Mouse (Mus musculus): ENCODE results near the gene Sfxn3.
A peak's percentile ranks its signal among the peaks of the same experiment; 100 is the strongest.

Gene Sfxn3

DNA sequence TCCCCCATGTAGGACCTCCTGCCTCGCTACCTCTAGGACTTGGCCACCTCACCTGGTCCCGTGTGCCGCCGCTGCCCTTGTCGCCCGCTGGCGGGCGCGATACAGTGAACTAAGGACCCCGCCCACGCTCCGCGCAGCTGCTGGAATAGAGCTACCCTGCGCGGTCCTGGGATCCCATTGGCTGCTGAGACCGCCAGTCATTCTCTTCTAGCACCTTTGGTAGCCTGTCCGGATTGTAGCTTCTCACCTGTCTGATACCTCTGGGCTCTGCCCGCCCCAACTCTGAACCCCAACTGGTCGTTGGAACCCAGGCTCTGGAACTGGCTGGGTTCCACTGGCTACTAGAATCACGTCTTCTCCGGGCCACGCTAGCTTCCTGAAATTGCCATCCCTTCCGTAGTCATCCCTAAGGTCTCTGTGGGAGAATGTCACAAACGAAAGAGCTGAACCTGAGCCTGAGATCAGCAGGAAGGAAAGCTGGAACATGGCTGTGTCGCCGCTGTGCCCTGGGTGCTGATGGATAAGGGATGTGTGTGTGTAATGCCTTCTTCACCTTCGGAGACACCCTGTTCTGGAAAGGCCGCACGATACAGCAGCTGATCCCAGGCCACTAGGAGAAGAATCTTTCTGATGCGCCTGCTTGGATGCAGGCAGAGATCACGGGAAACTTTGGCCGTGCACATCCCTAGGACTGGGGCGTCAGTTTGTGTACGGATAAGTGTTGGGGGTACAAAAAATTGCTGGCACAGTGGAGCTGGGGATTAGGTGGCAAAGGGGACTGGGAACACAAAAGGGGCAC, 581 bp upstream of the Sfxn3 start:
- DNase-seq (ENCODE audit: low read depth, low spot score), result peak; percentile 63

DNA sequence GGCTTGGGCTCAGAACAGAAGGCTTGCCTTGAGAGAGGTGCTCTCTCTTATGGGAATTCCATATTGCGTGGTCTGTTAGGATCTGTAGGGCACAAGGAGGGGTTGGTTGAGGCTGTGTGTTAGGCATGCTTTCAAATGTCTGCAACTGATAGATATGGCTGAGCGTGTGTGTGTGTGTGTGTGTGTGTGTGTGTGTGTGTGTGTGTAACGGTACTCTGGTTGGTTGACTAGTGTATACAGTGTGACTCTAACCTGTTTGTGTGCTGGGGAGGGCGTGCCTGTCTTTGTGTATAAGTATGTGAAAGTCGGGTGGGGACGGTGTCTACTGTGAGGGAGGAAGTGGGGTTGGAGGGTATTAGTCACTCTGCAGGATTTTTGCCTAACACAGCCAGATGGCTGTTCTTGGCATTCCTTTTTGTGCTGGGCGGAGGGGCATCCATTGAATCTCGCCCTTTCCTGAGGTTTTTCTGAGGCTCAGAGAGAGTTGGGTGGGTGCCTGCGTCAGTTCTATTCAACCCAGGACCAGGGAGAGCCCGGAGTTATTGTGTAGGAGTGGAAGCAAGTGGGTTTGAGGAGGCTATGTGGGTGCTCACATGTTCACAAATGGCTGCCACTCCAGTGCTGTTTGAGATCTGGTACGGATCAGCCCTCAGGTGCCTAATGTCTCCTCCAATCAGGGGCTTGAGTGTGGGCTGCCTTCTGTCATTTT, 786 bp downstream of the Sfxn3 start:
- no peak for DNase-seq (ENCODE audit: low read depth, low spot score)

DNA sequence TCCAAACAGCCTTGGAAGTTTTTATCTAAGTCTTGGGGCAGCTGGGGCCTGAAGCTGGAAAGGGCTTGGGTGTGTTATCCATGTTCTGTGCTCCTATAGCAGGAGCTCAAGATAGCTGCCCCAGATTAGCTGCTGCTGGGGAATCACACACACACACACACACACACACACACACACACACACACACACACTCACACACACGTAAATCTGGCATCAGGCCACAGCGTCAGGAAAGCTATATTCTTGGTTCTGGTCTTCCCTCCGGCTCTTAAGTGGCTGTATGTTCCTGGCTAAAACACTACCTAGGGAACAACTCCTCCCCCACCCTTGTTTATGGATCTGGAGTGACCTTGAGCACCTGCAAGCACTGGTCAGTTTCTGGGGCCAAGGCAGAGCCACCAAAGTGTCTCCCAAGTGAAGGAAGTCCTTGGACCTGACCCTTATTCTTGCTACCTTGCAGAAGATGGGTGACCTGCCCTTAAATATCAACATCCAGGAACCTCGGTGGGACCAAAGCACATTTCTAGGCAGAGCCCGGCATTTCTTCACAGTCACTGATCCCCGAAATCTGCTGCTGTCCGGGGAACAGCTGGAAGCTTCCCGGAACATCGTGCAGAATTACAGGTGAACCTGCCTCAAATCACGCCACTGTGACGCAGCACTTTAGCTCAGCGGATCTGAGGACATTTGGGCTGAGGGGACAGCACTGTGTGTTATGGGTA, 1.5 kb downstream of the Sfxn3 start:
- no peak for DNase-seq (ENCODE audit: low read depth, low spot score)

DNA sequence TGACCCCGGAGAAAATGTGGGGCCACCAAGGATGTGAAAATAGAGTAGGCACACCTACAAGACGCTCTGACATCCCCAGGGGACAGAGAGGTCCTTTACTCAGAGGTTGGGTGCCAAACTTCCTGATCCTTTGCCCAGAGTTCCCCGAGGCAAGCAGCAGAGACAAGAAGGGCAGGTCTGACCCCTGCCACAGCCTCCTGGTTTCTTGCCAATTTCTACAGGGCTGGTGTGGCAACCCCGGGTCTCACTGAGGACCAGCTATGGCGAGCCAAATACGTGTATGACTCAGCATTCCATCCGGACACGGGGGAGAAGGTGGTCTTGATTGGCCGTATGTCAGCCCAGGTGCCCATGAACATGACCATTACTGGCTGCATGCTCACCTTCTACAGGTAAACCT, 2.2 kb downstream of the Sfxn3 start:
- no peak for DNase-seq (ENCODE audit: low read depth, low spot score)

DNA sequence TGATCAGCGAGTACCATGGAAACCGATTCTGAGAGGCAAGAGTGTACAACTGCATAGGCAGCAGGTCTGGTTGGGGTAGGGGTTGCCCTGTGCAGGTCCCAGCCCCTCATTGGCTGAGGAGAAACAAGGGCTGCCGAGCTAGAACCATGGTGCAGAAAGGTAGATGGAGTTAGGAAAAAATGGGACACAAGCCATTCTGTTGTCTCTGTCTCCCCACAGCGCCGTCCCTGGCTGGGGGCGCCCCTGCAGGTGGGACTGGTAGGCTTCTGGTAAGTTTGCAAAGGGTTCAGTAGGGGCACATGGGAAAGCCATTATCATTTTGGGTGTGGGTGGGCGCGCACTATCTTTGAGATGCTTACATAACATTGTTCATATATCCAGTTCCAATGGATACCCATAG, 6.1 kb downstream of the Sfxn3 start:
- no peak for DNase-seq (ENCODE audit: low read depth, low spot score)

DNA sequence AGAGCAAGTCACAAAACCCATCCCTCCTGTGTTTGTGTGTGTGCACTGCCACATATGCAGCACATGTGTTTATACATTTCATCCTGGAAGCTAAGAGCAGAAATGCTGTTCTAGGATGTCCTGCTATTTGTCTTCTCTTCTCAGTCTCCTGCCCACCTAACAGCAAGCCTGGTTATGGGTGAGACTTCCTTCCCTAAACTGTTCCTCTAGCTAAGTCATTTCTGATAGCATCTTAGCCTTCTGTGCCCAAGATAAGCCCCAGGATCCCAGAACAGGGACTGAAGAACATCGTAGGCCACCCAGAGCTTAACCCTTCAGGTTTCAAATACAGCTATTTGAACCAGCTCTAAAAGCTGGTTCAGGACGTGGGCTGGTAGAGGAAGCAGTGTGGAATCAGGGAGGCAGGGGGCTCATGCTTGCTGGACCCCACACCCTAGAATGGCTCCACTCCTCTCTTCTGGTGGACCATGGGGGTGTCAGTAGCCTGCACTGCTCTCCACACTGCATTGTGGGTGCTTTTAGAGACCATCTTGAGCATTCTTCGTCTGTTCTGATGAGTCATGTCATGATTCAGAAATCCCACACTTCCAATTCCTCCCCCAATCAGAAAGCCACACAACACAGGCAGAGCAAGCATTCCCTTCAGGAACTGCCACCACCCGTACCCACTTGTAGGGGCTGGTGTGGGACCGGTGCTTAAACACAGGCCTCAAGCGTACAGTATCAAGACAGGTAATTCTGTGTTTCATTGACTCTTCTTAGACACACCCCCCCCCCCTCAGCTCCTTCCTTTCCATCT, 7.8 kb downstream of the Sfxn3 start:
- DNase-seq (ENCODE audit: low read depth, low spot score), result no peak

DNA sequence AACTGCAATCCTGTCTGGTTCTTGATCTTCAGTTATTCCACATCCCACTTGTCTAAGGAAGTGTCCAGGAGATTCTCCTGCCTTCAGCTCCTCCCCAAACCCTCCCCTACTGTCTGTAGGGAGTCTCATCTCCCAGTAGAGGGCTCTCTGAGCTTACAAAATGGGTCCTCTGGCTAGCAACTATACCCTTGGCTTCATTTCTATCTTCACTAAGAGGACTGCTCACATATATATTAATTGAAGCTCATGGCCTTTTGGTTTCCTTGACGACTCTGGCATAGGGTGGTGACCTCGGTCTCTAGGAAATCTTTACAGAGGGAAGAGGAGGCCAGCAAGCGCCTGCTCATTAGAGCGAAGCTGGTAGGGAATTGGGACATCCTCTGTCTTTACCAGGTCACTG, 9.1 kb downstream of the Sfxn3 start:
- DNase-seq (ENCODE audit: low read depth, low spot score), result no peak

DNA sequence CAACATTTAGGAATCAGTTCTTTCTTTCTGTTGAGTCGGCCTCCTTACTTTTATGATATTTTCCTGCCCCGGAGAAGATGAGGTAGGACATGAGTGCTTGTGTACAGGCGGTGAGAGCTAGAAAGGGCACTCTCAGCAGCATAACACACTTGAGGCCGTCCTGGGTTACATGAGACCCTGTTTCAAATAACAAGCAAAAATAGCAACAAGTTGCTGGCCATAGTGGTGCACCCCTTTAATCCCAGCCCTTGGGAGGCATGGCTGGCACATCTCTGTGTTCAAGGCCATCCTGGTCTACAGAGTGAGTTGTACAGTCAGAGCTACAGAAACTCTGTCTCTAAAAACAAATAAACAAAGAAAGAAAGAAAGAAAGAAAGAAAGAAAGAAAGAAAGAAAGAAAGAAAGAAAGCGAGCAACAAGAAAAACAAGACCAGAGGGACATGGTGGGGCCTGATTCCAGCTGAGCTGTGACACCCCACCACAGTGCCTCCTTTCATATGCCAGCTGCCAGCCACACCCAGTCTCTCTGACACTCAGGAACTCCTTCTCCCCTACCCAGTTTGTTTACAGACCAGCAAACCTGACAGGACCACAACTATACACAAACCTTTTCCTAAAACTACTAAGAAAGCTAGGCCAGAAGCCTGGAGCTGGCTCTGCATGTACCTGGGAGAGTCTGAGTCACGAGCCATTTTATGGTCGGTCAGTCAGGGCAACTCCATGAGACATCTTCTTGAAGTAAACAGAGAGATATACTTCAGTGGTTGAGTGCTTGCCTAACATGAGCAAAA, 9.8 kb downstream of the Sfxn3 start:
- no peak for DNase-seq (ENCODE audit: low read depth, low spot score)

DNA sequence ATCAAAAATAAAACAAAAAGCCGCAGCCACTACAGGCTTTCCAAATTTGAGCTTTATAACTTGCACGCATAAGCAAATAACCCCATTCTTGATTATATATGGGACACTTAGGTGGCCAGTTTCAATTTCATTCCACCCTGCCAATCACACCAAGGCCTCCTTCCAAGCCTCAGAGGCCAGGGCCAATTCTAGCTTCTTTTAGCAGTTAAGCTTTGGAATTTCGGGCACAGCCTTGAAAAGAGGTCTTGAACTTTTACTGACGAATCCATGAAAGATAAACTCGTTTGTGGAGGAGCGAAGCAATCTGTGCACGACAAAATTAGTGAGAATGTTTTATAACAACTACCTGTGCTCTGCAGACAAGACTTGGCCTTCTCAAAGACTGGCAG, 10.4 kb downstream of the Sfxn3 start:
- DNase-seq (ENCODE audit: low read depth, low spot score), result no peak

DNA sequence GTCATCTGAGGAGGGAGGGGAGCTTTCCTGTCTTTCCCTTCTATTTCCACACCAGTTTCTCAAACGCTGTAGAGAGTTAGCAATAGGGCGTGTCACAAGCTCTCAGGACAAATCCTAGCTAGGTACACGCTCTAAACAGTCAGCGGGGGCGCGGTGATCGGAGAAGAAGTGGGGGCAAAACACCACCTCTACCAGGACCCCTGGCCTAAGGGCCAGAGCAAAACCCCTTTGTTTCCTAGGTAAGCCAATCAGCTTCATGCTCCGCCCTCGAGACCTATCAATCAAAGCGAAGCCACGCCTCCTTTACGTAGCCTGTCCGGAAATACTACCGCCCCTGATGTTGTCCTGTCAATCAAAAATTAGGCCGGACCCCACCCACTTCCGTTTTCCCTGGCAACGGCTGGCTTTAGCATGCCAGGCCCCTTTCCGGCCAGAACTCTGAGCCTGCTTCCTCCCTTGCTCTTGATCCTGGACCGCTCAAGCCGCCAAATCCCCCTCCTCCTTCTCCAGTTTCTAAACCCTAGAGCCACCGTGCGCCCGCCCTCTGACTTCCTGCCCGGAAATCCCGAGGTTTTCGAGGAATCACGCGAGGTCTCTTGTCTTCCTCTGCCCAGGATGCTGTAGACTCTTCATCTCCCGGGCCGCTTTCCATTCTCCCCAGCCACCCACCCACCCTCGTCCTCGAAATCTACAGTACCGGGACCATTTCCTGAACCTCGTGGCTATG, 11.0 kb downstream of the Sfxn3 start:
- DNase-seq (ENCODE audit: low read depth, low spot score), result peak; percentile 99

DNA sequence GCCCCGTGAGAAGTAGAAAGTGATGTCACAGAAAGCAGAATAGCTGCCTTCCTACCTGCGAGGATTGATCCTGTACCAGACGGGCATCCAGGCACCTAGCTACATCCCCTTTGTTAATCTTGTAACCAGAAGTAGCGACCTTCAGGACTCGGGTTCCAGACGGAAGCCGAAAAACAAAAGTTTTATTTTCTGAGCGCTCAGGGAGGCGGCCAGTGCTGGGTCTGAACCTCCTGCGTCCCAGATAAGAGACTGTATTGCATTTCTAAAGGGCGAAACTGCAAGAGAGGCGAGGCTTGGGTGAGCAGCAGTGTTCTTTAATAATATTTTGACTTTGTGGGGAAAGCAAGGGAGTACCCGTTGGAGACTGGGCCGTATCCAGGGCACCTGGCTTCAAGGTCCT, 11.5 kb downstream of the Sfxn3 start:
- DNase-seq (ENCODE audit: low read depth, low spot score), result no peak

DNA sequence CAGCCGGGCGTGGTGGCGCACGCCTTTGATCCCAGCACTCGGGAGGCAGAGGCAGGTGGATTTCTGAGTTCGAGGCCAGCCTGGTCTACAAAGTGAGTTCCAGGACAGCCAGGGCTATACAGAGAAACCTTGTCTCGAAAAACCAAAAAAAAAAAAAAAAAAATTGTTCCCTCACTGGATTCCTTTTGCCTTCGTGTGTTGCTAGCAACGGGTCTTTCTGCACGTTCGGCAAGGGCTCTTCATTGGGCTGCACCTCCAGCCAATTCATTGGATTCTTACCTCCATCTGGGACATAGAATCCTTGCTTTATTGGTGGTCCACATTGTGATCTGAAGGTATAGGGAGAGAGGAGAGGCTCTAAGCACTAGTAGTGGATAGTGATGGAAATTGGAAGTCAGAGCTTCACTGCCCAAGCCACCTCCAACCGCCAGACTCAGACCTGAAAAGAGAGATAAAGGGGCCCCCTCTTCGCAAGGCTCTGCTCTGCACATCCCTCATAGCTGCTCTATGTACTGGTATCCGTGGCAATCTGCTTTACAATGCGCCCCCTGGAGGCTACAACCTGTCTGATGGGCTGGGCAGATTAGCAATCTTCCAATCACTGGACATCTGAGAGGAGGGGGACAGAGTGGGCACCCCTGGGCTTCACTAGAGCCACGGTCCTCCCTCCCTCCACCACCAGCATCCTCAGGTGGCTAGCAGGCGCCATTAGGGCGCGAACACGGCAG, 16.4 kb downstream of the Sfxn3 start:
- no peak for DNase-seq (ENCODE audit: low read depth, low spot score)

DNA sequence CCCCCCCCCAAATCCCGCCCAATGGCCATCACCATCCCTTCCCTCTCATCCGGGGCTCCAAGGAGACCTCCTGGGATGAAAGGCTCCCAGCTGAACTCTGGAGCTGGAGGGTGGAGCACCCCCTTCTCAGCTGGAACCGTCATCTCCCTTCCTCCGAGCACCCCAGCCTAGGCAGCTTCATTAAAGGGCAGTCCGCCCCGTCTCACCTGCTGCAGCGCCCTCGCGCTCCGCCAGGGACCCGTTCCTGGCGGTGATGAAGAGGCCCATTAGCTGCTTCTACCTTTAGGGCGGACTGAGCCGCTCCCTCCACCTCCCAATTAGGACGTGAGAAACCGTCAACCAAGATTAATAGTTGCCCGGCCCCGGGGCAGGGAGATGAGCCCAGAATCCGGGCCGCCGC, 17.9 kb downstream of the Sfxn3 start:
- DNase-seq (ENCODE audit: low read depth, low spot score), result no peak

DNA sequence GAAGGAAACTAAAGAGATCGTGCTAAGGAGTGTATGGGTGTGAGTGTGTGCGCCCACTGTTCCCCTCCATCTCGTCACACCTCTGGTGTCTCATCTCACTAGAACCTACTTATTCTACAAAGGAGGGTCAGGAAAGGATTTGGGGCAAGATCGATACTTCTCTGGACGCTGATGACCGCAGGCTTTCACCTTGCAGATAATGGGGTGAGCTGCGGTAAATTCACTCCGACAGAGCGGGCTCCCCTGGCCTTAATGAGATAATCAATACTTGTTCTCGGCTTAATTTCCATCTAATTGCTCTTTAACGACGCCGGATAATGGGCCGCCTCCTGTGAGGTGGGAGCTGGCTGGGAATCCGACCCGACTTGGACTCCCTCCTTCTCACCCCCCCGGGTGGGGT, 19.9 kb downstream of the Sfxn3 start:
- DNase-seq (ENCODE audit: low read depth, low spot score), result no peak

DNA sequence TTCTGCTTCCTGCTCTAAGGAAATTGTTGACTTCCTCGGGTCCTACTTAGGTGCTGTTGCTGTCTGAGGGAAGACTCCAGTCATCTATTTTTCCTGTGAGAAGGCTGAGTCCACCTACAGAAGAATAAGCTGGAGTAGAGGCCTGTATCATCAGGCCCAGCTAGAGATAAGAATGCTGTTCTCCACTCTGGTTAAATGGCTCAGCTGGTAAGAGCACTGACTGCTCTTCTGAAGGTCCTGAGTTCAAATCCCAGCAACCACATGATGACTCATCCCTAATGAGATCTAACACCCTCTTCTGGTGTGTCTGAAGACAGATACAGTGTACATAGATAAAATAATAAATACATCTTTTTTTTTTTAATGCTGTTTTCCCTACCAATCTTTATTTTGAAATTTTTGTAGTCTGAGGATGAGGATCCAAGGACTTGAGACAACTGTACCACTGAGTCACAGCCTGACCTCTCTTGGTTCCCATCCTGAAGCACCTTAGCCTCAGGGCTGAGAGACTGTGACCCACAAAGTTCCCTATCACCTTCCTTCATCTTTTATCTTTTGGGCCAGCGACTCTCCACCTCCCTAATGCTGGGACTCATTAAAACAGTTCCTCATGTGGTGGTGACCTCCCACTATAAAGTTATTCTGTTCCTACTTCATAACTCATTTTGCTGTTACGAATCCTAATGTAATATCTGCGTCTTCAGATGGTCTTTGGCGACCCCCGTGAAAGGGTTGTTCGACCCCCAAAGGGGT, 20.6 kb downstream of the Sfxn3 start:
- DNase-seq (ENCODE audit: low read depth, low spot score), result no peak

DNA sequence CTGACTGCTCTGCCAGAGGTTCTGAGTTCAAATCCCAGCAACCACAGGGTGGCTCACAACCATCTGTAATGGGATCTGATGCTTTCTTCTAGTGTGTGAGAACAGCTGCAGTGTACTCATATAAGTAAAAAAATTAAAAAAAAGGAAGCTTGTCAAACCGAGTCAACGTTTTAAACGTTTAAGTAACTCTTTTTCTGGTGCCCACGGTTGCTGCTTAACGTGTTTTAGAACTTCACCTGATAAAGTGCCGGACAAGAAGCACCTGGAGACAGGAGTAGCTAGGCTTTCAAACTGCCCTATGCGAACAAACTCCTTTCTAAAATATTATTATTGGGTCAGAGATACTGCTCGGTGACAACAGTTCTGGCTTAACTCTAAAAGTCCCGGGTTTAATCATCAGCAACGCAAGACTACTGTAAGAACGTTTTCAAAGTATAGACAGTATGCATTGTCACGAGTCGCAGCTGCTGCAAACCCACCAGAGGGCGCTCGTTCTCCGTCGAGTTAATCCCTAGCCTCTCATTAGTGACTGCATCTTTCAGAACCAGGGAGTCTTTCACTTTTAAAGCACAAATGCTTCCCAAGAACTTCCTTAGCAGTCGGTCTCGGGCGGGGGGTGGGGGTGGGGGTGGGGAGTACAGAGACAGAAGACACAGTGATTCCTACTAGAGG, 26.7 kb downstream of the Sfxn3 start:
- peak; percentile 85 for DNase-seq (ENCODE audit: low read depth, low spot score)

DNA sequence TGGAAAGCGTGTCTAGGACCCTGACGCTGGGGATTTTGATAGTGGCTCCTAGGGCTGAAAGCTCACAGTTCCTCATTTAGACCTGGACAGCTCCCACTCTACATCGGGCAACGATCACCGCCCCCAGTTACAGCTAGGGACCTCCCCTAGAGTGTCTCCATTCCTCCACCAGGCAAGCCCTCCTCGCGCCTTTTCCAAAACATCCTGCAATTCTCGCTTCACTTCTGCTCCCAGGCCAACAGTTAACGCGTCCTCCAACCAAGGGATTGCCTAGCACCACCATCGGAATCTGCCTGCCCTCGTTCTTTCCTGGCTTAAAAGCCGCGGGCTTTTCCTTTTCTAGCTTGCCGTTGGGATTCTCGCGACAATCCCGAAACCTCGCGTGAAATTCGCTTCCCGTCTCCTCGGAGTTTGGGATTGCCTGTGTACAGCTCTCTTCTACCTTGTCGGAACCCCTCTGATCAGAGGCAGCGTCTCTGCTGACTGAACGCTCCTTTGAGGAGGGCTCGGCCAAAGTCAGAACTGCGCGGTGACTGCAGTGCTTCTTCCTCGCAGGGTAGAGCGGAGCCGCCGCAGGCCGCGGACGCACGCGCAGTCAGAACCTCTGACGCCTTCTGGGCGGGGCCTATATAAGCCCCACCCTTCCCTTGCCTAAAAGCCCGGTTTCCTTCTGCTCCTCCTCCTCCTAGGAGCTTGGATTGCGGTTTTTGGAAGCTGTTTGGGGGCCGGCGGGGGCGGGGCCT, 27.4 kb downstream of the Sfxn3 start, which contains the start of gene Kazald1:
Gene Kazald1, plus strand, starts transcription at position 662 of the 743 bp plus-strand sequence.
- DNase-seq (ENCODE audit: low read depth, low spot score), result peak; percentile 91

All from mesoderm, embryonic 11.5 days (tissue).